Mouse (Mus musculus): Measurements from ENCODE around the gene Nt5c3b. TPM values are rescaled to one million over a fixed set of nuclear protein-coding genes. Genes with fewer than 3 reads are reported as not detected.

The Nt5c3b gene
- polyA plus RNA-seq, 1 experiment, result 40.8 TPM

- no peak overlapping the region for H3K27ac ChIP-seq (ENCODE audit: insufficient read depth, low read length)
- no peak for DNase-seq (ENCODE audit: low read depth in 1 of 2, low spot score in 2 of 2)
- H3K36me3 ChIP-seq (ENCODE audit: control insufficient read depth, insufficient read depth, low read length), result no peaks in the 10 kb centered on the region
- H3K4me3 ChIP-seq (ENCODE audit: extremely low read depth, insufficient read depth, insufficient read length), result no peak overlapping the region
- H3K4me1 ChIP-seq (ENCODE audit: control insufficient read depth, insufficient read depth, insufficient read length), result no peaks in the 10 kb centered on the region; the same call in 1 of the 2 replicates
- TF ChIP-seq POLR2A (IDR thresholded peaks at IDR 0.05; ENCODE audit: low read depth, low read length) (no peak), CTCF (IDR thresholded peaks at IDR 0.05; ENCODE audit: extremely low read depth, insufficient read depth, insufficient read length, insufficient replicate concordance) (no peak)
- 67% methylated on average over 6 of the region's 6 CpGs for WGBS
- H3K27me3 ChIP-seq (ENCODE audit: control insufficient read depth, insufficient read depth, low read length), result no peaks in the 10 kb centered on the region
Observed at GRCm38 (mm10) chr11:100402240-100402639, 39.4 kb downstream of the Nt5c3b start.

- Histone ChIP-seq H3K27ac (ENCODE audit: insufficient read depth, low read length) (no peak overlapping the region), H3K27me3 (ENCODE audit: control insufficient read depth, insufficient read depth, low read length) (no peaks in the 10 kb centered on the region), H3K36me3 (ENCODE audit: control insufficient read depth, insufficient read depth, low read length) (no peaks in the 10 kb centered on the region), H3K4me1 (ENCODE audit: control insufficient read depth, insufficient read depth, insufficient read length) (peaks cover 7% of the 10 kb centered on the region; the same call in 1 of the 2 replicates), H3K4me3 (ENCODE audit: extremely low read depth, insufficient read depth, insufficient read length) (no peak overlapping the region)
- TF ChIP-seq CTCF (IDR thresholded peaks at IDR 0.05; ENCODE audit: extremely low read depth, insufficient read depth, insufficient read length, insufficient replicate concordance), result no peak
- TF ChIP-seq POLR2A (IDR thresholded peaks at IDR 0.05; ENCODE audit: low read depth, low read length), result no peak
- 56% methylated on average over 6 of the region's 6 CpGs for WGBS
- no peak for DNase-seq (ENCODE audit: low read depth in 1 of 2, low spot score in 2 of 2)
Observed at GRCm38 (mm10) chr11:100400842-100401241, 40.8 kb downstream of the Nt5c3b start.

GRCm38 (mm10) chr11:100399727-100400538 lies 41.7 kb downstream of the Nt5c3b start:
- TF ChIP-seq POLR2A (IDR thresholded peaks at IDR 0.05; ENCODE audit: low read depth, low read length) (no peak), CTCF (IDR thresholded peaks at IDR 0.05; ENCODE audit: extremely low read depth, insufficient read depth, insufficient read length, insufficient replicate concordance) (no peak)
- H3K27me3 ChIP-seq (ENCODE audit: control insufficient read depth, insufficient read depth, low read length), result no peaks in the 10 kb centered on the region
- H3K36me3 ChIP-seq (ENCODE audit: control insufficient read depth, insufficient read depth, low read length), result no peaks in the 10 kb centered on the region
- WGBS, result 82% methylated on average over 12 of the region's 12 CpGs
- no peak for DNase-seq (ENCODE audit: low read depth in 1 of 2, low spot score in 2 of 2)
- no peak overlapping the region for H3K4me3 ChIP-seq (ENCODE audit: extremely low read depth, insufficient read depth, insufficient read length)
- H3K4me1 ChIP-seq (ENCODE audit: control insufficient read depth, insufficient read depth, insufficient read length), result peaks cover 9% of the 10 kb centered on the region; the same call in 1 of the 2 replicates
- no peak overlapping the region for H3K27ac ChIP-seq (ENCODE audit: insufficient read depth, low read length)

GRCm38 (mm10) chr11:100399320-100399719 lies 42.3 kb downstream of the Nt5c3b start:
- TF ChIP-seq CTCF (IDR thresholded peaks at IDR 0.05; ENCODE audit: extremely low read depth, insufficient read depth, insufficient read length, insufficient replicate concordance), result no peak
- DNase-seq (ENCODE audit: low read depth in 1 of 2, low spot score in 2 of 2), result no peak
- Histone ChIP-seq H3K27ac (ENCODE audit: insufficient read depth, low read length) (no peak overlapping the region), H3K4me1 (ENCODE audit: control insufficient read depth, insufficient read depth, insufficient read length) (peaks cover 9% of the 10 kb centered on the region; the same call in 1 of the 2 replicates), H3K4me3 (ENCODE audit: extremely low read depth, insufficient read depth, insufficient read length) (no peak overlapping the region), H3K27me3 (ENCODE audit: control insufficient read depth, insufficient read depth, low read length) (no peaks in the 10 kb centered on the region), H3K36me3 (ENCODE audit: control insufficient read depth, insufficient read depth, low read length) (no peaks in the 10 kb centered on the region)
- WGBS, result 17% methylated on average over 9 of the region's 9 CpGs

GRCm38 (mm10) chr11:100398517-100398916 lies 43.1 kb downstream of the Nt5c3b start:
- 87% methylated on average over 7 of the region's 7 CpGs for WGBS
- Histone ChIP-seq H3K4me1 (ENCODE audit: control insufficient read depth, insufficient read depth, insufficient read length) (peaks cover 9% of the 10 kb centered on the region; the same call in 1 of the 2 replicates), H3K27ac (ENCODE audit: insufficient read depth, low read length) (no peak overlapping the region), H3K4me3 (ENCODE audit: extremely low read depth, insufficient read depth, insufficient read length) (no peak overlapping the region), H3K27me3 (ENCODE audit: control insufficient read depth, insufficient read depth, low read length) (no peaks in the 10 kb centered on the region), H3K36me3 (ENCODE audit: control insufficient read depth, insufficient read depth, low read length) (no peaks in the 10 kb centered on the region)
- DNase-seq (ENCODE audit: low read depth in 1 of 2, low spot score in 2 of 2), result no peak
- no peak for TF ChIP-seq CTCF (IDR thresholded peaks at IDR 0.05; ENCODE audit: extremely low read depth, insufficient read depth, insufficient read length, insufficient replicate concordance)
- TF ChIP-seq POLR2A (IDR thresholded peaks at IDR 0.05; ENCODE audit: low read depth, low read length), result no peak

GRCm38 (mm10) chr11:100397600-100398389 lies 43.8 kb downstream of the Nt5c3b start, which contains the start of gene Jup:
Gene Jup (minus strand): TSS chr11:100397763.
- peak within 1 kb of the TSS; percentile 66 for H3K4me3 ChIP-seq (ENCODE audit: extremely low read depth, insufficient read depth, insufficient read length)
- 6% methylated on average over 37 of the region's 37 CpGs for WGBS
- peak within 1 kb of the TSS; percentile 56 for H3K27ac ChIP-seq (ENCODE audit: insufficient read depth, low read length)
- H3K27me3 ChIP-seq (ENCODE audit: control insufficient read depth, insufficient read depth, low read length), result no peaks in the 10 kb centered on the region
- no peaks in the 10 kb centered on the region for H3K36me3 ChIP-seq (ENCODE audit: control insufficient read depth, insufficient read depth, low read length)
- peak; percentile 78 to 99 for DNase-seq (ENCODE audit: low read depth in 1 of 2, low spot score in 2 of 2)
- peaks cover 9% of the 10 kb centered on the region; the same call in 1 of the 2 replicates for H3K4me1 ChIP-seq (ENCODE audit: control insufficient read depth, insufficient read depth, insufficient read length)
- TF ChIP-seq POLR2A (IDR thresholded peaks at IDR 0.05; ENCODE audit: low read depth, low read length) (peak; percentile 61), CTCF (IDR thresholded peaks at IDR 0.05; ENCODE audit: extremely low read depth, insufficient read depth, insufficient read length, insufficient replicate concordance) (no peak)
